Comparison of ENCODE assay signal across 31 mouse cellular contexts in genomic region chr6:17140021-17140420, GRCm38 (mm10).
"Had no signal": no experiment of that assay in that cellular context is flagged by ENCODE, and none has a peak within 500 bp of the region (broad histone marks: within the 10 kb centered on the region; RNA-seq: fewer than 3 reads in every experiment).

No protein-coding gene starts in this region.

- H3K4me2 ChIP-seq: limb, embryonic 12.5 days; limb, embryonic 13.5 days; limb, embryonic 15.5 days; liver, embryonic 11.5 days; liver, embryonic 12.5 days; liver, embryonic 13.5 days; liver, embryonic 15.5 days; lung, embryonic 14.5 days; lung, embryonic 15.5 days; midbrain, embryonic 12.5 days; midbrain, embryonic 13.5 days; neural tube, embryonic 12.5 days; neural tube, embryonic 13.5 days had no signal

- H3K9me3 ChIP-seq: limb, embryonic 10.5 days; limb, embryonic 12.5 days; limb, embryonic 13.5 days; limb, embryonic 15.5 days; liver, embryonic 12.5 days; liver, embryonic 13.5 days; liver, embryonic 15.5 days; lung, embryonic 15.5 days; megakaryocyte, embryonic 14.5 days; midbrain, embryonic 10.5 days; midbrain, embryonic 12.5 days; midbrain, embryonic 13.5 days; neural tube, embryonic 12.5 days; neural tube, embryonic 13.5 days had no signal

- H3K27ac ChIP-seq: limb, embryonic 10.5 days; limb, embryonic 12.5 days; limb, embryonic 13.5 days; limb, embryonic 15.5 days; liver, embryonic 12.5 days; liver, embryonic 13.5 days; liver, embryonic 14.5 days; liver, embryonic 15.5 days; lung, embryonic 15.5 days; macrophage; midbrain, embryonic 10.5 days; midbrain, embryonic 12.5 days; midbrain, embryonic 13.5 days; neural tube, embryonic 12.5 days; neural tube, embryonic 13.5 days had no signal

- H3K9ac ChIP-seq: limb, embryonic 12.5 days; limb, embryonic 13.5 days; limb, embryonic 15.5 days; liver, embryonic 12.5 days; liver, embryonic 13.5 days; liver, embryonic 14.5 days; liver, embryonic 15.5 days; liver, postnatal 0 days; lung, embryonic 14.5 days; lung, embryonic 15.5 days; midbrain, embryonic 12.5 days; midbrain, embryonic 13.5 days; neural tube, embryonic 12.5 days; neural tube, embryonic 13.5 days had no signal

- H3K4me3 ChIP-seq: limb, embryonic 10.5 days; limb, embryonic 12.5 days; limb, embryonic 13.5 days; limb, embryonic 15.5 days; liver, embryonic 12.5 days; liver, embryonic 13.5 days; liver, embryonic 15.5 days; lung, embryonic 15.5 days; megakaryocyte, embryonic 14.5 days; midbrain, embryonic 10.5 days; midbrain, embryonic 12.5 days; midbrain, embryonic 13.5 days; myocyte; neural tube, embryonic 12.5 days; neural tube, embryonic 13.5 days had no signal

- H3K36me3 ChIP-seq: limb, embryonic 10.5 days; limb, embryonic 12.5 days; limb, embryonic 13.5 days; limb, embryonic 15.5 days; liver, embryonic 12.5 days; liver, embryonic 13.5 days; liver, embryonic 15.5 days; lung, embryonic 15.5 days; midbrain, embryonic 10.5 days; midbrain, embryonic 12.5 days; midbrain, embryonic 13.5 days; neural tube, embryonic 12.5 days; neural tube, embryonic 13.5 days had no signal

- H3K27me3 ChIP-seq: limb, embryonic 12.5 days; limb, embryonic 13.5 days; limb, embryonic 15.5 days; liver, embryonic 12.5 days; liver, embryonic 13.5 days; liver, embryonic 15.5 days; lung, embryonic 15.5 days; megakaryocyte, embryonic 14.5 days; midbrain, embryonic 12.5 days; midbrain, embryonic 13.5 days; neural tube, embryonic 12.5 days; neural tube, embryonic 13.5 days had no signal

- H3K4me1 ChIP-seq: limb, embryonic 10.5 days; limb, embryonic 12.5 days; limb, embryonic 13.5 days; limb, embryonic 15.5 days; liver, embryonic 12.5 days; liver, embryonic 13.5 days; liver, embryonic 15.5 days; lung, embryonic 15.5 days; megakaryocyte, embryonic 14.5 days; neural tube, embryonic 12.5 days had no signal

- ATAC-seq: liver, embryonic 12.5 days; liver, postnatal 0 days; lung, postnatal 0 days; midbrain, embryonic 13.5 days; midbrain, embryonic 16.5 days had no signal

- DNase-seq: left cerebral cortex, postnatal 4 days; liver; liver, embryonic 13.5 days; liver, postnatal 0 days; lung, adult 18-20 months; lung, adult 2 months; lung, embryonic 14.5 days; lung, postnatal 10 days; lung, postnatal 14 days; lung, postnatal 36 days; lung, postnatal 4 days; midbrain, embryonic 14.5 days had no signal
